Mouse (Mus musculus) liver, adult 10 weeks (tissue): ENCODE data around the gene Dthd1. TPM values are rescaled to one million over a fixed set of nuclear protein-coding genes. Genes with fewer than 3 reads are reported as not detected.

Source experiments
- polyA plus RNA-seq: library from polyadenylated mRNA; stranded (reverse); fragments of 350-450 nt; fragmentation: Illumina TruSeq; extraction: RNeasy Lipid Tissue Mini Kit (QIAGEN cat#74804); gene quantifications from one replicate; pipeline ENCODE4 v1.2.3, GENCODE M21; 2014; ENCODE audit warnings: low read depth, low replicate concordance

Dthd1 gene
- polyA plus RNA-seq, result not detected

DNA sequence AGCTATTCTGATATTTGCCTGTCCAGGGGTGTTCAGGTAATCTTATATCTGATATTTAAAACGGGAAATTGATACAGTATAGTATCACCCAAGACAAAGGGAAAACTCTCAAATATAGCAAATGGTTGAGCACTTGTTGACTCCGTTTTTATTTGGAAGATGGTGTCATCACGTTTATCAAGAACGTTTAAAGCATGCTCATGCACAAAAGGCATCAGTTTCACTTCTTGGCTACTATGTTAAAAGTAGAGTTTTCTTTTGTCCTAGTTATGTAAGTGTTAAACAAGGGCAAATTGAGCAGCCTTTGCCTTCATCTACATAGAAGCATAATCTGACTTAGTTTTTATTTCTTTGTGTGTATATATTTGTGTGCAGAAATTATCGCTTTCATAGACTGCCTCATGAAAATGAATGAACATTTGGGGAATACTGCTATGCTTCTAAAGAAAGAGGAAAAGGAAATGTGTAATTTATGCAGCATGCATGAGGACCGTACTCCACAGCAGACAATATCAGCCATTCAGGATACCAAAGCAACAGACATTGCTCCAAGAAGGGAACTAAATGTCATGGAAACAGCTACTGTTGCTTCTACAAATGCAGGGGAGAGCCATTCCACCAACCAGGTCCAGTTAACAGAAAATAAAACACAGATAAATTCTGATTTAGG, at the start of gene Dthd1:
Gene Dthd1 (plus strand): TSS at position 422 of the 670 bp plus-strand sequence.

DNA sequence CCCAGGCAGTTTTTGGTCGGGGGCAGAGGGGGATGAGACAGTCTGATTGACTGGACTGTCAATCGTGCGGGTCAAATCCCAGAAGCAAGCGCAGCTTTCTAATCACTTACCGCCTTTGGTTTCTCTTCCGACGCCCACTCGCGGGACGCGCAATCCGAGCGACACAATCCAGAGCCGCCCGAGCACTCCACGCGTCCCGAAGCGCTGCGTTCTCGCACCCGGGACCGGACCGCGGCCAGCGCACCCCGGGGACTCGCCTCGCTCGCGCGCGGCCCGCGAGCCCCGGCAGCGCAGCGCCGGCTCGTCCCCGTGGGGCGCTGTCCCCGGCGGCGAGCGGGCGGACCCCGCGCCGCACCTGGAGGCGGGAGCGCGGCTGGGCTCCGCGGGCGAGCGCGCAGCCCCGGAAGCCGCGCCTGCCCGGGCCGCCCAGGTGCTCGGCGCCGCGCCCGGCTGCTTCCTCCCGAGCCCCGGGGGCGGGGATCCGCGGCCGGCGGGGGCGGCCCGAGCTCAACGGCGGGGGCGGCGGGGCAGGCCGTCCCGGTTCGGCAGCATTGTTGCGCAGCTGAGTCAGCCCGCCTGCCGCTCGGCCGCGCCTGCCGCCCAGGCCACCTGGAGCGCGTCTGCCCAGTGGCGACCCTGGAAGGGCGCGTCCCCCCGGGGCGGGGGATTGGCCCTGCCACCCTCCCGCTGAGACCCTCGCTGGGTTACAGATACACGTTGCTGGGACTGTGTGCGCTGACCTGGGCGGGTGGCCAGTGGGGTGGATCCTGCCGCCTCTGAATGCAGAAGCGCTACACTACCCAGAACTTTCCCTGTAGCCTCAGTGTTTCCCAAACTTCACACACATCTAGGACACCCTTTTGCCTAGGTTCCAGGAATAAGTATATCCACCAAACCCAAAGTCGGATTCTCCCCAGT, 47.6 kb upstream of the Dthd1 start, which contains the start of gene Arap2:
Gene Arap2 (minus strand): TSS at position 376 of the 918 bp plus-strand sequence.

Other genes with a start within 250 kb of the Dthd1 start
- 25.6 TPM for gene Arap2, start 47.7 kb upstream of the Dthd1 start, polyA plus RNA-seq